Mouse (Mus musculus): ENCODE data around the gene Tmem132d.

Tmem132d gene

DNA sequence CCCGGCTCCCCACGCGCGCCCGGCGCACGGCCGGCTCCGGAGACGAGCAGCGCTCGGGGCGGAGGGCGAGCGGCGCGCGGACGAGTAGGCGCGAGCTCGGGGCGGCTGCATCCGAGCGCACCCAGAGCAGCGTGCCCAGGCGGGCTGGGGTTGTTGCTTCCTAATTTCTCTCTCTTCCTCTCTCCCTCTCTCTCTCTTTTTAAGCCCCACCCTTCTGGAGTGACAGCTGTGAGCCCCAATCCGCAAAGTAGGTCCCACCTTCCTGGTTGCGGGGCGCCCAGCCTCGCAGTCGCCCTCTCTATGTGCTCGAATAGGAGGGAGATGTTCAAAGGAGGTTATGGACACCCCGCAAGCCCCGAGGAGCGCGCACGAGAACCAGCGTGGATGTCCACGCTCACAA, at the start of gene Tmem132d:
TSS of gene Tmem132d (minus strand) at position 162 of the 400 bp plus-strand sequence.
- no peak for DNase-seq (ENCODE audit: low spot score)

DNA sequence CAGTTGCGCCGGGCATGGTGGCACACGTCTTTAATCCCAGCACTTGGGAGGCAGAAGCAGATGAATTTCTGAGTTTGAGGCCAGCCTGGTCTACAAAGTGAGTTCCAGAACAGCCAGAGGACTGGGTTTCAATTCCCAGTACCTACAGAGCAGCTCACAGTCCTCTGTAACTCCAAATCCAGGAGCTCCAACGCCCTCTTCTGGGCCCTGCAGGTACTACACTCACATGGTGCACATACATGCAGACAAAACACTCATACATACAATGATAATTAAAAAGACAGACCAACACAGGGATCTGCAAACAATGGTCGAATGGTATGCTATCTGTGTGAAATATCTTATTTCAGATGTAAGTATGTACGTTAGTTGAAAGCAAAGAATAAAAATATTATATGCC, 47.9 kb upstream of the Tmem132d start:
- DNase-seq (ENCODE audit: low spot score): no peak

DNA sequence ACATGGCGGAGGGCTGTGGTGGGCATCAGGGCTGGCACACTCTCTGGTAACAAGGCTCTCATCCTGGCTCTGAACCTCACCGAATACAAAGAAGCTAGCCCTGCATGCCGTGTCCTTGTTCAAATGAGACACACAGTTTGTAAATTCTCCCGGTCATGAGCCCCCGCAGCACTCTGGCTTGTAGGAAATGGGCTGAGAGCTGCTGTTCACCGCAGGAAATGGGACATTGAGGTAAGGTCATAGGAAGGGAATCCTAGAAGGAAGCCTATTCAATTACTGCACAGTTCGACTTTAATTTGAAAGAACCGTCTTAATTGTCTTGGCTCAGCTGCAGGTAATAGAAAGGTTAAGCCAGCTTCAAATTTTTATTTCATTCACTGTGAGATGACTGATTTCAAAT, 42.5 kb upstream of the Tmem132d start:
- no peak for DNase-seq (ENCODE audit: low spot score)

DNA sequence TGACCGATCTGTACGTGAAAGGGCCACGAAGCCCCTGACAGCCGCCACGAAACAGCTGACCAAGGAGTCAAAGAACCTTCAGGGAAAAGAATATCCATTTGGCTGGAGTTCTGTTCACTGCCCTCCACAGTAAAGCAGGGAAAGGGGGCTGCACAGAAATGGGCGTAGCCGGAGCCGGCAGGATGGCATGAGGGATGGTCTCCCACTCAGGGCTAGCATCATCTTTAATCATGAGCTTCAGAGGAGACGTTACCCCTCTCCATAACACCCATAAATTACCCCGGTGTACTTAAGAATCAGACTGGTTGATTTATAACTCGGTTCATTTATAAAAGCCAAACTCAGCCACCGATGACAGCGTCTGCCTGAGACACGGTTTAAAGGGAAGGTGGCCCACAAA, 36.9 kb upstream of the Tmem132d start:
- no peak for DNase-seq (ENCODE audit: low spot score)

DNA sequence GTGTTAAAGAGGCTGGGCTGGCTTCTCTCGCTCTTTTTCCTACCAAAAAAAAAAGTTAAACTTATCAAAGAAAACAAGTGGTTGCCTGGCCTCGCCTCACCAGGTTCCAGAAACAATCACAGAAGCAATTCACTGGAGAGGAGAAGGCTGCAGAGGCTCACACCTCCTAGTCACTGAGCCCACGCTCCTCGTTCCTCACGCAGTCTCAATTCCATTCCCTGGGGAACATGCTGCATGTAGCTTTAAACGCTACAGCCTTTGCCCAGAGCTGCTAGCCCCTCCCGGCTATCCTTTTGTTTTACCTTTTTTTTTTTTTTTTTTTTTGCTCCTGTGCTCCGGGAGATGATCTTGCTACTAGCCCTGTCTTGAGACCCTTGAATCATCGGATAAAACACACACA, 31.6 kb upstream of the Tmem132d start:
- DNase-seq (ENCODE audit: low spot score): no peak

DNA sequence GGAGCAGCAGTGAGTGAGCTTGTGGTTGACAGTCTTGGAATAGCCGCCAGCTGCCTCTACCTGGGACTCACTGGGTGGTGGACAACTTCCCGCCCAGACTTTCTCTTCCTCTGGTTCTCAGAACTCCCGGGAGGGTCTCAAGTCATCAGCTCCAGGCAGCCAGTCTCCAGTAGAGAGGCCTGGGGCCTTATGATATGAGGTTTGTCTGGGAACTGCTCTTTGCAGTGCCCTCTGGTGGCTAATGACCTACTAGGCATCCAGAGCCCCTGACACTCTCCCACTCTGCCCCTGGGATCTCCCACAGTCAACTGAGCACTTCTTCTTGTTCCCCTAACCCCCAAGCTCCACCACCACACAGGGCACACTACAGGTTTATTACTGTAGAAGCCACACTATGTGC, 27.7 kb upstream of the Tmem132d start:
- DNase-seq (ENCODE audit: low spot score): no peak

DNA sequence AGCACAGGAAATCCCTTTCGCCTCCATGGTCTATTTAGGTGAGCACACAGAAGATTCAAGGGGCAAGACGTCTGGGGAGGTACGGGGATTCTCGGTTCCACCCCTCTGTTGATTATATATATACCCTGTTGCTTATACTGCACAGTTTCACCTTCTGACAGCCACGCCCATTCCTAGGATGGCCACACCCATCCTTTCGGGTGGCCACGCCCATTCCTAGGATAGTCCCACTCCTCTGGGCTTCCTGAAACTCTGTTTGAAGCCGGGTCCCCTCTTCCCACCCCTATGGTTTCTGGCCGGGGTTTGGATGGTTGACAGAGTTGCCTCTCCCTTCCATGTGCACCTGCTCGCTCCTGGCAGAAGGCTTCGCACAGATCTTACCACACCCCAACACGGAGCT, 22.9 kb upstream of the Tmem132d start:
- DNase-seq (ENCODE audit: low spot score): no peak

DNA sequence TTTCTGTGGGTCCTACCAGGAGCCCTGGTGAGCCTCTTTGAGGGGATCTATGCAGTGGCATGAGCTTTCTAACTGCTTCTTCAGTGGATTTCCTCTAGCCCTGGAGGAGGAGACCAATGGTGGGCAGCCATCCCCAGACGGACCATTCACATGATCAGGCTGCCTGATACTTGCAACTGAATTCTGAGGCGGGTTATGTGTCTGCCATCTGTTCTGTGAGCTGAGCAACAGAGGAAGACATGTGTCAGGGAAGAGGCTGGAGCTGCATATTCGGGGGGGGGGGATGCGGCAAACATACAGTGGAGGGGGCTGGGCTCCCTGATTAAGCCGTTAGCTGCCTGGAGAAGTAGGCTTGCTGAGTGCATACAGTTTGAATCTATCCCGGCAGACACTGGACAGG, 19.3 kb upstream of the Tmem132d start:
- DNase-seq (ENCODE audit: low spot score): no peak

DNA sequence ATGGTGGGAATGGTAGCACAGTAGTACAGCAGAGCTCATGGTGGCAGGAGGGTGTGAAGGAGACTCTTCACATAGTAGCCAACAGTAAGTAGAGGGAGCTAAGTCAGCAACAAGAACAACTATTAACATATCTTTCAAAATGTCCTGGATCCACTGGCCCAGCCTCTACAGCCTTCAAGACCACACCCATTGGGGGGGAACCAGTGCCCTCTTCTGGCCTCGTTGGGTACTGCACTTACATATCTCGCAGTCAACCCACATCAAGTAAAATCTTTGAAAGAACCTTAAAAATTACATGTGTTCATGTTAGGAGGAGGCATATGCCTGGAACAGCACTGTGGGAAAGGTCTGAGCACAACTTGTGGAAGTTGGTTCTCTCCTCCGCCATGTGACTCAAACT, 17.9 kb upstream of the Tmem132d start:
- no peak for DNase-seq (ENCODE audit: low spot score)

DNA sequence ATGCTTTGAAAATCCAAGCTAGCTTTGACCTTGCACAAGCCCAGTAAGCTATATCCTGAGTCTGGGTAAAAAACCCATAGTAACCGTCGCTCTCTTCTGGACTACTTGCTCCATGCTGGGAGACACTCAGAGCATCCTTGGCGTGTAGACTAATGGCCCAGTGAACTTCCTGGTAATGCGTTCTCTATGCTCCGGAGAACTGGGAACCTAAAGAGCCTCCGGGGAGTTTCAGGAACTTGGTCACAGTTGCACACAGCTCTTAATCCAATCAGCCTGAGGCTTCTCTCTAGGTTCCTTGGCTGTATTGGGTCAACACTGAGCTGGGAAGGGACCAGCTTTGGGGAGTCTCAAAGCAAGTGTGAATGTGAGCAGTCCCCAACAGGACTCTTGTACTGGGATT, 12.0 kb upstream of the Tmem132d start:
- no peak for DNase-seq (ENCODE audit: low spot score)

DNA sequence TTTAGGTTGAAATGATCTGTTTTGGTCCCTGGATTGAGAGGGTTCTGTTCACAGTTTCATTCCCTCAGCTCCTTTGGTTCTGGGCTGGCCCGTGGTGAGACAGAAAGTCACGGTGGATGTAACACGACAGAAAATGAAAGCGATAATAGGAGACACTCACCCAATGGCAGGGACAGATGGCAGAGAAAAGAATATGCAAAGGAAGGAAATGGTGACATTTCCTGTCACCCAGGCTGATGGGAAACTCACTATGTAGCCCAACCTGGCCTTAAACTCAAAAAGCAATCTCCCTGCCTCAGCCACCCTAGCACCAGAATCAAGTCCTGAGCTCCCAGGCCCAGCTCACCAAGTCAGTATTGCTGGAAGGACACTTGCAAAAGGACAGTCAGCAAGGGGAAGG, 11.0 kb upstream of the Tmem132d start:
- no peak for DNase-seq (ENCODE audit: low spot score)

DNA sequence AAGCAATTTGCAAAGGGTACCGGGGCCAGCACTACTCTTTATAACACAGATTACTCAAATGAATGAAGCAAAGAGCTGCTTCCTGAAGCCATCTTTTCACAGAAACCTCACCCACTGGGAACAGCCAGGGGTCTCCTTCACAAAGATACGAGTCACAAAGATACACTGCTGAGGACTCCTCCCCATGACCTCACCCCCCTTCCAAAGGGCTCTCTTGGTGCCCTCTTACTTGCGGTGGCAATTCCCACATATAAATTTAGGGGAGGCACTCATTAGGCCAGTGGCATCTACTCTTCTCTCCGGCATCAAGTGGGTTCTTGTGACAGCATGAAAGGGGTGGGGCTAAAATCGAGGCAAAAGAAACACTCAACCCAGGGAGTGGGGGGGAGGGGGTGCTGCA, 8.2 kb upstream of the Tmem132d start:
- DNase-seq (ENCODE audit: low spot score): no peak

DNA sequence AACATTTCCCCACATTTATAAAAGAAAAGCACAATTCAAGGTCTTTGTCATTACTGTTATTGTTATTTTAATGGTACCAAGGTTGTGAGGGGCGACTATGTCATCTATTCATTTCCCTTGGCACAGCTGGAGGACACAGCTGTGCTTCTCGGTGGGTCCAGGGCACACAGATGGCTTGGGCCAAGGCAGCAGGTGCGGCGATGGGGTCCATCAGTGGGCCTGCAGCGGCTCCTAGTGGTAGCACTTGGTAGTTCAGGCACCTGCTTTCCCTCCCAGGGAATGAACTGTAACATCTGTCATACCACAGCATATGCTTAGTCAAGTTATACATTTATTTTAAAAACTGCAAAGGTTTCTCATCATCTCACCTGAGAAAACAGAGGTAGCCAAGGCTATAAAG, 7.0 kb upstream of the Tmem132d start:
- DNase-seq (ENCODE audit: low spot score): peak; percentile 87

DNA sequence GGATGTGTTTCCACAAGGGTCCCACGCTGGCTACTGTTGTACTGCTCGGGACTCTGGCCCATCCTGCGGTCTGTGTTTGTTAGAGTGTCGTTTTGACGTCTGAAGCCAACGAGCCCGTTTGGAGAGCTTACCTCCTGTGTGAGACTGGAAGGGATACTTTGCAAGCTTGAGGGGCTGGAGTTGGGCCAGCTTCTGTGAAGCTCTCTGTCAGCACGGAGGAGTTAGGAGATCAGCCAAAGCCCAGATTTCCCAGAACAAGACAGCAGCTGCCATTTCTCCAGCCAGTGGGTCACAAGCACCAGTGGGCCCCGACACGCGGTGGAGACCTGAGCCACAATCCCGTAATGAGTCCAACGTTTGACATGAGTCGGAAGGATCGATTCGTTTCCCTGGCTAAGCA, 5.2 kb upstream of the Tmem132d start:
- no peak for DNase-seq (ENCODE audit: low spot score)

DNA sequence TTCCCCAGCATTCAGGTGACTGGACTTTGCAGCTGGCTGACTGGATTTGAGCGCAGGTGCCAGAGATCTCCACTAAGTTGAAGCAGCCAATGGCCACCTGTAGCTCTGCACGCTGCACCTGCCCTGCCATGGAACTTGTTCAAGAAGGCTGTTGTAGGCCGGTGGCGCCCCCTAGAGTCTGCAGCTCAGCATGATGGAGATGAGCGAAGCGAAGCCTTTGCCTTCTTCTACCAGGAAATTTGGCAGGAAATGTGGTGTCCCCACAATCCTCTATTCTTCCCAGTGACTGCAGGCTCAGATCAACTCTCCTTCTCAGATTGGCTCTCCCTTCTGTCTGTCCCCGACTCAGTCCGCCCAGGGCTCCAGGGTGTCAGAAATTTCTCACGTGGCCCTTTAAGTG, 4.0 kb upstream of the Tmem132d start:
- peak; percentile 59 for DNase-seq (ENCODE audit: low spot score)

DNA sequence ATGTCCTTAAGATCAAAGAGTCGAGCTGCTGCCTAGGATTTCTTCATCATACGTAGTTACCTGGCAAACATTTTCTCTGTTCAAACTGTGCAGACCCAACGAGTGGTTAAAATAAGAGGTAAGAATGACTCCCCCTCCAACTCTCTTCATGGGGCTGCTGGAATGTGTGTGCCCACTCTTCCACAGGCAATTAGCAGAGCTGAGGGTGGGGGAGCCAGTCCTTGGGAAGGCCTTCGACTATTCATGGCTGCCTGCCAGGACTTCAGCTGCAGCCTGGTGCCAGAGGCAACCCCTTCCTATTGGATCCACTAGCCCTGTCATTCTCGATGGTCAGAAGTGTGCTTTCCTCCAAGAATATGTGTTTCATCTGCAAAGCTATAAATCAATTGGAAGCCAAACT, 2.8 kb upstream of the Tmem132d start:
- no peak for DNase-seq (ENCODE audit: low spot score)

DNA sequence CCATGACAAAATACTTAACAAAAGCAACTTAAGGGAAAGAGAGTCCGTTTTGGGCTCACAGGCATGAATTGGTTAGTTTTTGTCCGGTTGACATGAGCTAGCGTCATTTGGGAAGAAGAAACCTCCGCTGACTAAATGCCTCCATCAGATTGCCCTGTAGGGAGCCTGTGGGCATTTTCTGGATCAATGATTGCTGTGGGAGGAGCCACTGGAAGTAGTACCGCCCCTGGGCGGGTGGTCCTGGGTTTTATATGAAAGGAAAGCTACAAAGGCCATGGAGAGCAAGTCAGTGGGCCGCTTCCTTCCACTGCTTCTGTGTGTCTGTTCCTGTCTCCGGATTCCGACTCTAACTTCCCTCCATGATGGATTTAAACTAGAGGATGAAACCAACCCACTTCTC, 909 bp upstream of the Tmem132d start:
- DNase-seq (ENCODE audit: low spot score): no peak

DNA sequence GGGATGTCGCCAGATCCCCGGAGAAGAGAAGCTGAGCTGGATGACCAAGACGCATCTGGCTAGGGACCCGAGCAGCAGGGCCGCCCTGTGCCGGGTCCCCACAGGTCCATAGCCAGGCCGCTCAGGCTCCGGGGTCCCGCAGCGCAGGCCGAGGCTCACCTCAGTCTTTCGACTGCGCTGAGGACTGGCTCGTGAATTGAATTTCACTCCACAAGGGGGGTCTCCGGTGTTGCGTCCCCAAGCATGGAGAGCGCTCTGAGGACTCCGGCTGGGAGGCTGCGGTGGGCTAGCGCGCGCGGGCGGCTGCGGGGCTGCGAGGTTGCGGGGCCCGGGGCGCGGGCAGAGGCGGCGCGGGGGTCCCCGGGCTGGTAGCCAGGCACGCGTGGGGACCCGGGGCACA, 455 bp downstream of the Tmem132d start:
- no peak for DNase-seq (ENCODE audit: low spot score)

DNA sequence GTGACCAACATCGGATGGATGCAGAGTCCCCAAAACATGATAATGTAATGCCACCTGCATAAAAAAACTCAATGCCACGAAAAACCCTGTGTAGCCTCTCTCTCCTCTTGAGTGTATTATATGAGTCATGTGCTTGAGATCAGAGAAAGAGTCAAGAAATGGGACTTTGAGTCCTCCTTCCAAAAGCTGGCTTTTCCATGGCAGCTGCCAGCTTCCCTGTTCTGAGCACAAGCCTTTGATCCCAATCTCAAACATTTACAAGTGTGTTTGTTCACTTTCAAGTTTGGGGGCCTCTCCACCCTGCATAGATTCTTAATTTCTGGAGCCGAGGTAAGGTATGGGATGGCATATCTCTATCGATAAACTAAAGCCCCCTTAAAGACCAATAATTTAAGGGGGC, 8.2 kb downstream of the Tmem132d start:
- no peak for DNase-seq (ENCODE audit: low spot score)

DNA sequence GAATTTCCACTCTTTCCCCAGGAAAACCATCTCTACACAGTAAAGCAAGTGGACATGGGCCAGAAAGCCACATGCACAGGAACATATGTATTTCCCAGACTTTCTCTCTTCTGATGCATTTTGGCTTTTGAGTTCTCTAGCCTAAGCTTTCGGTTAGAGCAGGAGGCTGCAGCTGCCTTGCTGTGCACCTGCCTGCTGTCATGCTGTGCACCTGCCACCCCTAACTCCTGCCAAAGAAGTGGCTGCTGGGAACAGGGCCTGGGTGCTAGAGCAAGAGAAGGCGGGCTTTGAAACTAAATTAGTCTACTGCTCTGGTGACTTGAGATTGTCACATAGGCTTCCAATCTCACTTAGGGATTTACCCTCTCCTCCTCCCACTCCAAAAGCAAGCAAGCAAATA, 8.7 kb downstream of the Tmem132d start:
- DNase-seq (ENCODE audit: low spot score): no peak

DNA sequence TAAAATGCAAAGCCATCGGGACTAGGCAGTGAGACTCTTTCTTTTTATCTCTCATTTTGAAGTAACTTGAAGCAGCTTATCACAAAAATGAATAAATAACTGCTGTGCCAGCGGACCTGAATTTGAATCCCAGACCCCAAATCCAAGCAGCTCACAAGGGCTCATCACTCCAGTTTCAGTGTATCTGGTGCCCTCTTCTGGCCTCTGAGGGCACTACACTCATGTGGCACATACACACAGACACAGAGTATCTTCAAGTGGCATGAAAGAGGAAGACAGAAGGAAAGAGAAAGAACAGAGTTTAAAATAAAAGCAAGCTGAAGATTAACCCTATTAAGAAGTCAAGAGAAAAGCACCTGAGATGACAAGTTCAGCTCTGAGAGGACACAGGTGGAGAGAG, 10.8 kb downstream of the Tmem132d start:
- no peak for DNase-seq (ENCODE audit: low spot score)

DNA sequence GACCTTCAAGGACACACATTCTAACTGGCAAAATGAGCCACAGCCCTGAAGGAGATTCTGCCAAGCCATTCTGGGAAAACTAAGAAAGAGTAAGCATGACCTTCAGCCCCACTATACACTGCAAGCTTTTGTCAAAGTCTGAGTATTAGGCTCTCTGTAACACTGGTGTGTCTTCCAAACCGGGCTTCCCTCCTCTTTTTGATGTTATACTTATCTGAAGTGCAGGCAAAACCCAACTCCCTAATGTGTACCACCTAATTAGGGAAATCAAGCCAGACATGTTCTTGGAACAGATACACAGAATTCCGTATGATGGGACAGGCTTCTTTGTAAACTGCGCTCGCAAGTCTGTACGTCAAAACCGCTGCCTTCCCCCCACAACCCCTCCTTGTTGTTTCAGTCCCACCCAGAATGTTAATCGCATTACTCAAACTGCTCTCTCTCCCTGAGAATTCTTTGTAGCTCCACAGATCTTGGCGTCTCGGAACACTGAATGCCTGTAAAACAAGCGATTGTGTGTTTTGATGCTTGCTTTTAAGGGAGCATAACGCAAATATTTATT, 14.6 kb downstream of the Tmem132d start:
- DNase-seq (ENCODE audit: low spot score): no peak

DNA sequence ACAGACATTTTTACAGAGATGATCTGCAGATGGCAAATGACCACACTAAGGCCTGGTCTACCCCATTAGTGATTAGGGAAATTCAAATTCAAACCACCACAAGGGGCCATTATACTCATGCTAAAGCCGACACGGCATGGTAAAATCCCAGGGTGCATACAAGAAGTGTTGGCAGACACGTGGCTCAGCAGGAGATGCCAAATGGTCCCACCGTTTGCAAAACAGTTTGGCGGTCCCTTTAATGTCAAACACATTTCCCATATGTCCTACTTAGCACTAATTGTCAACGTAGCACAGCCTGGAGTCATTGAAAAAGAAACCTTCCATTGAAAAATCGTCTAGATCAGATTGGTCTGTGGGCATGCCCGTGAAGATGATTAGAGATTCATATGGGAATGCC, 18.8 kb downstream of the Tmem132d start:
- DNase-seq (ENCODE audit: low spot score): no peak

DNA sequence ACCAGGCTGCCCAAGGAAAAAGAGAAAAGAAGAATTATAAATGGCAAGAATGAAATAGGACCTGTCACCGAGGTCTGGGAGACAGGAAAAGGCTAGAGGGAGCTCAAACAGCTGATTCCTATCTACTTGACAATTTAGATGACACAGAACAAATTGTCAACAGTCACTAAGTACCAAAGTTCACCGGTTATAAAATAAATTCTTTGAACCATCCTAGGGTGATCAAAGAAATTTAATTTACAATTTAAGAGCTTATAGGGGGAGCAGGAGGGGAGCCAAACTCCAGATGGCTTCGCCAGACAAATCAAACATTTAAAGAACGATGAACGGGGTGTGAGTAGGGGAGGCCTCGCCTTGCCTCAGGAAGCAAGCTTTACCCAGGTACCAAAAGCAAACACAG, 20.6 kb downstream of the Tmem132d start:
- DNase-seq (ENCODE audit: low spot score): no peak

DNA sequence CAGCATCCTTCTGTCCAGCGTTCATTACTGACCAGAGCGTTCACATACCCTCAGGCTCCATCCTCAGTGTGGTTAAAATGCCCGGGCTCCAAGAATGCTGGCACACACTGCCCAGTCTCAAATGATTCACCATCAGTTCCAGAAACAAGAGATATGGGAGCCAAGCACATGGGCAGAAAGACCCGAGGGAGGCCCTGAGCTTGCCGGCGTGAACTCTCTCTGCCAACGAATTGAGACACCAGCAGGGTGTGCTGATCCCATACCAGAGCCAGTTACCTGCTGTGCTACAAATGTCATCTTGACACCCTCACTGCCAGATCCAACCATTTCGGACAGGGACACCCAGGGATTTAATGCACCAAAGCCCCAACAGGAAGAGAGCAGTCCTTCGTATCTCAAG, 25.3 kb downstream of the Tmem132d start:
- DNase-seq (ENCODE audit: low spot score): no peak

All from testis, postnatal 10 days (tissue).